Mouse (Mus musculus): ENCODE results near the gene Adam12.
A peak's percentile ranks its signal among the peaks of the same experiment; 100 is the strongest.

The Adam12 gene

DNA sequence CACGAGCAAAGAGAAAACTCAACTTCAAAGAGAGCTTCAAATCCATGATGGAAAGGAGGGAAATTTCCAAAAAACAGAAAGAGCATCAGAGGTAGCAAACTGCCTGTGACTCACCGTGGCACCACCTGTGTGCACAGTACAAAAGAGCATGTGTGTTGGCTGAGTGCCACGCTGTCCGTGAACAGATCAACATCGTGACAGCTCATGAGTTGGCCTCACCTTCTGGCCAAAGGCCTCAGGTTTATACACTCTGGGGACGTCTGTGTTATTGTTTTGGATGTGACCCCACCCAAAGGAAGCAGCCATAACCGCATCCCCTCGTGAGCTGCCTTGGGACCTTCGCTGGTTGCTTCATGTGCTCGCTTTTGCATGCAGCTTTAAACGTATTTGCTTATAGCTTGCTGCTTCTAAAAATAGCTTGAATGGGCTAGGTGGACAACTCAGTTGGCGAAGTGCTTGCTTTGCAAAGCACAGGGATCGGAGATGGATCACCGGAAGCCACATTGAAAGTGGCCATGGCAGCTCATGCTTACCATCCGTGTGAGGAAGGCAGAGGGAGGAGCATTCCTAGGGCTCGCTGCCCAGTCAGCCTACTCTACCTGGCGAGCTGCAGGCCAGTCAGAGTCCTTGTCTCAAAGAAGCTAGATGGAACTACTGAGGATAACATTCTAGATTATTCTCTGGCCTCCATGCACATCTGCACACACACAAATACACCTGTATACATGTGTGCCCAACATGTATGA is 151.8 kb downstream of the Adam12 start:
- DNase-seq, result peak; percentile 69 to 74

GRCm38 (mm10) chr7:134077684-134078083 is 154.3 kb downstream of the Adam12 start:
- no peak for DNase-seq

DNA sequence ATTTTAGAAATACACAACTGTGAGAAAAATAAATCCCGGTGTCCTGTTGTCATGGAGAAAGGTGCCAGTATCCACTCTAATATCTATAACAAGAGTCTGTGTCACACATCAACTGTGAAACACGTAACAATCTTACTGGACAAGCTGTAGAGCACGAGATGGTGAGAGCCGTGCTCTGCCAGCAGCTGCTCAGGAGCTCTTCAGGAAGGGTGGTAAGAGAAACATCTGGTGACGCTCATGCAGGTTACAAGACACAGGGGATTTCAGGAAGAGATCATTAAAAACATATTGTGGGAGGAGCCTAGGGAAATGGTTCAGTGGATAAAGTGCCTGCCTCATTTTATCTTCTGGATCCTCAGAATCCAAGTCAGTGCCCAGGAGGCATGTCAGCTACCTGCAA is 158.9 kb downstream of the Adam12 start:
- DNase-seq, result no peak

DNA sequence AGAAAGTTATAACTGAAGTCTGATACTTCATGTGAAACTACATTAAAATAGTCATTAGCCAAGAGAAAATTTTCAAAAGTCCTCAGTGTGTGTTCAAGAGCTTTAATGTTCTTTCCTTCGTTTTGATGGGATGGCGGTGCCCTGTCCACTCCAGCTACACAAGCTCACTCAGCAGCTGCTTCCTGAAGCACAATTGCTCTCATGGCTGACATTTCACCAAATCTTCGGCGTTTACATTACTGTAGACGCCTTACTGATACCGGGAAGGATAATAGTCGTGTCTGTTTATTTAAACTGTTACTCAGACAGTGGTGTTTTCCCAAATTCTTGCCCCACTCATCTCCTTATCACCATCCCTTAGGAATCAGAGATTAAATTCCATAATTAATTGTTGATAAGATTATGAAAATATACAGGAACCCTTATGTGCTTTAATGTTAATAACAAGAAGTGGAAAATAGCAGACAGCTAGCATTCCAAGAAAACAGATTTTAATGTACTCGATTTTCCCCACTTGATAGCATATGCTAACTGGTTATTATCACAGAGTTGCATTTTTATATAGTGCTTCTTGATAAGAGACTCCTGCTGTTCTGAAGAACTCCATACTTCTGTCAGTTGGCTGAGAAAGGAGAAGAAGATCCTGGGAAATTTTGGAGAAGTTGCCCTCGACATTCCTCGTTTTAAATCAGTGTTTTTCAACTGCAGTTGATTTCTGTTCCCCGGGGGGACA is 160.6 kb downstream of the Adam12 start:
- no peak for DNase-seq

DNA sequence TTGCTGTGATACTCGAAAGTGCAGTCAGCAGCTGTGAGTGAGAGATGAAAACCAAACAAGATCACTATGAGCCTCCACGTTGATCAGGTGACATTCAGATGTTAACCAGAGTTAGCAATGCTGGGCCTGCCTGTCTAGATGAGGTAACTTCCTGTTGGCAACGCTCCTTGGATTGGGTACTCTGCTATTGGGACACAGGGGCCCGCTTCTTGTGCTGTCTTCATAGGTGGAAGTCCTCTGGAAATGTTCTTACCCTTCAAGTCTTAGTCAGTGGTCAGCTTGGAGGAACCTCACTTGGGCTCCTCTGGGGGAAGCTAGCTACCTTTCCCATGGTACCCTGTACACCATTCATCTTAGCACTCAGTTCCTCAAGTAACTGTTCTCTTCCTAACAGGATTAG is 169.3 kb downstream of the Adam12 start:
- DNase-seq, result no peak

- DNase-seq, result no peak
These were observed 179.5 kb downstream of the Adam12 start for GRCm38 (mm10) chr7:134052486-134052885.

GRCm38 (mm10) chr7:134050371-134050770 is 181.6 kb downstream of the Adam12 start:
- DNase-seq, result no peak

DNA sequence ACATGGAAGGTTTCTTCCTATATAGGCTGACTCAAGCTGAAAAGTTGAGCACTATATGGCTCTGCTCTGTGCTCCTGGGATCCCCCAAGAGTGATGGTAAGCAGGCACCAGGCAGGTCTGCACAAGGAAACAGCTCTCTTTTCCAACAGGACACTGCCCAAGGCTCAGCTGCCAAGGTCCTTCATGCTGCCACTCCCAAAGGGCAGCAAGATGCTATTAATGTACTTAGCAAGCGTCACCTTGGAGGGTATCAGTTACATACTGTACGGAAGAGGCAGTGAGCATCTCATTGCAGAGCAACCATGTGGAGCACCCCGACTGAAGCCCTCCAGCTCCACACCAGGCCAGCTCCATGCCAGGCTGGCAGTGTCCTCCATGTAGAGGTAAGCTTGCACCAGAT is 185.6 kb downstream of the Adam12 start:
- no peak for DNase-seq

GRCm38 (mm10) chr7:134043576-134043975 is 188.4 kb downstream of the Adam12 start:
- DNase-seq, result no peak

GRCm38 (mm10) chr7:134042614-134043013 is 189.3 kb downstream of the Adam12 start:
- no peak for DNase-seq

DNA sequence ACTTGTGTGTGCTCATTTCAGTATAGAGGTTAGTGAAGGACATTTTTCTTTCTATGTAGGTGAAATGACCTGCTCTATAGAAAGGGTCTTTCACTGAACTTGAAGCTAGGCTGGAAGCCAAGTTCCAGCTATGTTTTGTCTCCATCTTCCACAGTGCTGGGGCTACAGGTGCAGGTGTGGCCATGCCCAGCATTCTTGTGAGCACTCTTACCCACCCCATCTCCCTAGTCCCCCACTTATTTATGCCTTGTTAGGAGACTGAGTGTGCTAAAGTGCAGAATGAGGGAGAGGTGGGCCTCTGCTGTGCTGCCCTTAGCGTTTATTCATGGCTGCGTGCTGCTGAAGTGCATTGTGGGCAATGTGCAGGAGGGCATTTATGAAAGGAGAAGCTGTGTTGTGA is 198.0 kb downstream of the Adam12 start:
- DNase-seq, result no peak

GRCm38 (mm10) chr7:134032959-134033366 is 199.0 kb downstream of the Adam12 start:
- no peak for DNase-seq

- no peak for DNase-seq
These were observed 200.2 kb downstream of the Adam12 start for GRCm38 (mm10) chr7:134031787-134032186.

DNA sequence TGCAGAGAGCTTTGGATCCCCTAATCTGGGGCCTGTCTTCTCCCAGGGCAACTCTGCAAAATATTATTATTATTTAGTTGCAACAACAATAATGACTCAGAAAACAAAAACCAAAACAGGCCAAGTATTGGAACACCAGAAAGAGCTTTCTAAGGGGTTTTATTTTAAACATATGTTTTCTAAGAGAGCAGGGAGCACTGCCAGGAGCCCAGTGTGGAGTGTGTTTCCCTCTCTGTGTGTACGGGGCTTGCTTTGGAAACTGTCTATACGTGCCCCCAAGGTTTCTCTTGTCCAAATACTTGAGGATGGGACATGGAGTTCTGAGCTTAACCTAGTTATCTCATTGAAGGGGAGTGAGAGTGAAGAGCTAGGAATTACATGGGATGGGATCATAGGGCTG is 200.7 kb downstream of the Adam12 start:
- DNase-seq, result no peak

DNA sequence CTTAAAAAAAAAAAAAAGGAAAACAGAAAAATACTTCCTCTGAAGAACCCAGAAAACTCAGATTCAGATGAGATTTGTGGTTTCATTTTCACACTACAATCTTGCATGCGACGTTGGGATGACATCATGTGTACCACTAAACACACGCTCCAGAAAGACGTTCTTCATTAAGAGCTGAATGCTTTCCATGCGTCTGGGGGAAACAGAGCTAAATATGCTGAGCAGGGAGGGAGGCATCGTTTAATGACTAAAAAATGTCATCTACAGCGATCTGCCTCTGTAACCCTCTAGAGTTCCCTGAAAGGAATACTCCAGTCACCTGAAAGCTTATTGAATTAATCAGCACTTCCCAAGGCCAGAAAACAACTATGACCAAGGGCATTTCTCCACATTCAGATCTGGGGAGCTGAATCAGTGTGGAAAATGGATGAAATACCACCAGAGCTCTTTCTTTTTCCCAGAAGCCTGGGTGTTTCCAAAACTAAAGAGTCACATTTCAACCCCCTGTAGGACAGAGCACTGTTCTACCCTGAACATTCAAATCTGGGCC is 203.6 kb downstream of the Adam12 start:
- DNase-seq, result no peak

DNA sequence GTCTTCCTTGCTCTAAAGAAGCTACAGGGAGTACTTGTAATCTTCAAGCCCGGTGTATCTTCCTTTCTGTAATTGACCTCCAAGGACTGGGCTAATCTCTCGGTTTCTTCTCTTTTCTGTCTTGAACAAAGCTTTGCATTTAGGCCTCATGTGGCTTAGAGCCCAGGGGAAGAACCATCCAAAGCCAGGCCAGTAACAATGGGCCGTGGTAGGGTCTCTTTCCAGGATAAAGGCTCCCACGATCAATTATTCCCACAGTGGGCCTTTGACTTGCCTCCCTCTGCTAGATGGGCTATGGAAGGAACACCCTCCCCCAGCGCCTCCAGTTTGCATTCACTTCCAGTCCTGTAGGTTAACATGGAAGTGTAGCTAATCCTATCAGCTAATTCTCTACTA is 204.9 kb downstream of the Adam12 start:
- DNase-seq, result no peak

DNA sequence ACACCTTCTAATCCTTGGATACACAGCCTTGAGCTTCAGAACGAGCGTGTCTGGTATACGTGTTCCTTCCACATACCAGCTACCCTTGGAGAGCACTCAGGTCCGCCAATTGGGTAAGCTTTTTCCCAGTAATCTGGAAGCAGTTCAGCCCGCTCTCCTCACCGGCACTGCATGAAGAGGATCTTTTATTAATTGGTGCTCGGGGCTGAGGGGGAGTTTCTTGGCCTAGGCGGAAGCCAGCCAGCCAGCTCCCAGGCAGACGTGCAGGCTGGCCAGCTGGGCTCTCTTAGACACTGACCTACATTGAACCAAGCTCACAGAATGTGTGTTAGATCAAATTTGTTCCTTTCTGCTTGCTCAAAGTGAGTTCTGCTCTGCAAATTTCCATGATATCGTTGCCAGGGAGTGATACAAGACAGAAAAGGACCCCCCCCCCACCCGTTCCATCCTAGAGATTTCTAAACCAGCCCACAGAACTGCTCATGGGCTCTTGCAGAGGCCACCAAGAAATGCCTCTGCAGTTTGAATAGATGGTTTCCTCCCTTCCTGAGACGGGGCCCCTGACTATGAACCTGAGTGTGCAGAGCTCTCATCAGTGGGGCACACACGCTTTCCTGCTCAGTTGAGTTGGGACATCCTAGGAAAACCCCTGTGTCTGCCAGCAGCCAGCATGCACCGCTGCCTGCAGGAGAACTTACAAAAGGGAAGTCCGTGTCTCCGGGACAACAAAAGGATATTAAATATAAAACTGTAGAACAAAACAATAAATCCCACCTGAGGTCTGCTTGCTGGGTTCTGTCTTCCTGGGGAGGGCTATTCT is 205.5 kb downstream of the Adam12 start:
- DNase-seq, result peak; percentile 80 to 86

GRCm38 (mm10) chr7:134022157-134022885 is 209.6 kb downstream of the Adam12 start:
- DNase-seq, result no peak

DNA sequence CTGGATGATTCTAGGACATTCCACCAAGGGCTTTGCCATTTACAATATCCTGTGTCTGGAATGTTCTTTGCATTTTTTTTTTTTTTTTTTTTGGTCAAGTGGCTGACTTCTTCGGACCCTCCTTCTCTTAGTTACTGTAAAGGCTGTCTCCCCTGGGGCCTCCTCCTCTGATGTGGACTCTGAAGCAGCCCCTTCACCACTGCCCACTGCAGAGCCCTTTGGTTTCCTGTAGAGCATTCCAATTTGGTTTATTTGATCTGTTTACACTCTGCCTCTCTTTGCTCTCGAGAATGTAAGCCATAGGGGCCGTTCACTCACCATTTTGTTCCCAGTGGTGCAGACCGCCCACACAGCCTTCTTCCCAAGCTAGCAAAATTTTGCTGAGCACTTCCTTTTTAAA is 216.7 kb downstream of the Adam12 start:
- no peak for DNase-seq

DNA sequence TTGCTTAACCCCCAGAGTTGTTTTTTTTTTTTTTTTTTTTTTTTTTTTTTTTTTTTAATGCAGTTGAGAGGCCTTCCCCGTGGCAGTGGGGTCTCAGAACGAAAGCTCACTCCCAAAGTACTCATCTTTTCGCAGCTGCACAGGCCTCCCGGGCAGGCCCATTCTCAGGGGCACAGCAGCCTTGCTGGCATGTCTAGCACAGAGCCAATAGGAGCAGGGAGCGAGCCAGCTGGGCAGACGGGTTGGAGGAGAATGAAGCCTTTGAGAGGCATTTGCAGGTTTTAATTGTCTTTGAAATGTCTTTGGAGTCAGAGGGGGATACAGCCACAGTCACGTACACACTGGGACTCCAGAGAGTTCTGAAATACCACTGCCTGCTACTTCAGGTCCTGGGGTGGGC is 217.2 kb downstream of the Adam12 start:
- DNase-seq, result peak; percentile 25 to 60

DNA sequence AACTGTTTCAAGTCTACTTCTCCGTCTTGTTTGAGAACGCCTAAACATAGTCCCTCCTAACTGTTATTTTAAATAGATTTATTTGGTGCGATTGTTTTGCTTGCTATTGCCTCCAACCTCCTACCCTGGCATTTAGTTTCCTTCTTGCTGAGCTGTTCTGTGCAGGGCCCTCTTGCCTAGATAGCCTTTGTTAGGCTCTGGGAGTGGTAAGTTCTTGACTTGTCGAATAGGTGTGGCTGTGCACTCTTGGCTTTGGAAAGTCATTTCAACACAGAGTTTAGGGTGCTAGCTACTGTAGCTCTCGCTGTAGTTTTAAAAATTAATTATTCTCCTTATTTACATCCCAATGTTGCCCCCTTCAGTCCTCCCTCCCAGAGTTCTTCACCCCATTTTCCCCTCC is 222.8 kb downstream of the Adam12 start:
- no peak for DNase-seq

DNA sequence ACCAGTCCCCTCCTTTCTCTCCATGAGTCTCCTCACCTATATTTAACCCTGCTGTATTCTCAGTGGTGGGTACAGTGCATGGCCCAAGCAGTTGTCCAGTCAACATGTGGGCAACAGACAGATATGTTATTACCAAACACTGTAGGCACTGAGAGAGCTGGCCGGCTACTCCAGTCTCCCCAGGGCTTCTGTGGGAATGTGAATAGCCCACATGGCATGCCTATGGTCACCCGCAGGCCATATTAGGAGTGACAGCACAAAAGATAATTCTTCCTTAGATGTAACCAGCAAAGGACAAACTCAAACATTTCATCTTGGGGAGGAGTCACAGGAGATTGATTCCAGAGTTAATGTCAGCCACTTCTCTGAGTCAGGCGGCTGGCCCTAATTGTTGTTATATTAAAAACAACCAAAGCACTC is 224.0 kb downstream of the Adam12 start:
- no peak for DNase-seq

GRCm38 (mm10) chr7:134001581-134001980 is 230.4 kb downstream of the Adam12 start:
- DNase-seq, result no peak

Measured in cerebellum, postnatal 10 days (tissue).